Mouse (Mus musculus) heart, embryonic 16.5 days (tissue): ENCODE data around the gene Tmem40. TPM values are rescaled to one million over a fixed set of nuclear protein-coding genes. Genes with fewer than 3 reads are reported as not detected.

Experiments used
- ATAC-seq: fragments of 200-750 bp; cut with Nextera tagmentation; replicated peaks from 2 replicates; pipeline ENCODE4 v1.8.0; 2017; ENCODE audit warnings: moderate number of reproducible peaks; ENCODE audit not compliant: insufficient read depth, low FRiP score; ENCODE audit errors: extremely low read depth
- H3K27ac ChIP-seq: fragments of 300-500 bp; sonication (generic); 2 replicates; pipeline ENCODE4 v1.5.1; 2014; ENCODE audit warnings: mild to moderate bottlenecking, low read length, control low read depth, moderate library complexity
- H3K27me3 ChIP-seq: fragments of 300-500 bp; sonication (generic); 2 replicates; pipeline ENCODE4 v1.6.1; 2014; ENCODE audit warnings: low read length, mixed read lengths; ENCODE audit not compliant: control insufficient read depth, insufficient read depth
- H3K36me3 ChIP-seq: fragments of 300-500 bp; sonication (generic); 2 replicates; pipeline ENCODE4 v1.6.1; 2014; ENCODE audit not compliant: control insufficient read depth, insufficient read depth
- H3K4me1 ChIP-seq: fragments of 300-500 bp; sonication (generic); 2 replicates; pipeline ENCODE4 v1.6.1; 2014; ENCODE audit warnings: low read length, mixed read lengths; ENCODE audit not compliant: control insufficient read depth, insufficient read depth
- H3K4me2 ChIP-seq: fragments of 300-500 bp; sonication (generic); 2 replicates; pipeline ENCODE4 v1.6.1; 2014; ENCODE audit warnings: low read depth, mild to moderate bottlenecking, control low read depth, low read length
- H3K4me3 ChIP-seq: fragments of 300-500 bp; sonication (generic); 2 replicates; pipeline ENCODE4 v1.5.1; 2014; ENCODE audit warnings: mild to moderate bottlenecking, control low read depth, low read length
- H3K9ac ChIP-seq: fragments of 300-500 bp; sonication (generic); 2 replicates; pipeline ENCODE4 v1.6.1; 2014; ENCODE audit warnings: low read length, control low read depth
- H3K9me3 ChIP-seq: fragments of 300-500 bp; sonication (generic); replicated peaks from 2 replicates; pipeline ENCODE4 v1.6.1; 2016; ENCODE audit warnings: low read length; ENCODE audit not compliant: control insufficient read depth
- WGBS: fragments of 180-500 bp; shearing (Covaris S2); extraction: QIAGEN DNeasy Blood & Tissue Kit; methylation state at CpG from one replicate; pipeline ENCODE4 v1.1.7; 2014; 5-methylcytosine and 5-hydroxymethylcytosine counted together
- polyA plus RNA-seq: library from polyadenylated mRNA; unstranded; fragments of >200 nt; fragmentation: Nextera tagmentation; extraction: Ambion mirVana; gene quantifications from 2 replicates; pipeline ENCODE4 v1.2.1, GENCODE M21; 2015

Tmem40 gene
- polyA plus RNA-seq, 1 experiment from 2014 or later: 1.3 TPM

DNA sequence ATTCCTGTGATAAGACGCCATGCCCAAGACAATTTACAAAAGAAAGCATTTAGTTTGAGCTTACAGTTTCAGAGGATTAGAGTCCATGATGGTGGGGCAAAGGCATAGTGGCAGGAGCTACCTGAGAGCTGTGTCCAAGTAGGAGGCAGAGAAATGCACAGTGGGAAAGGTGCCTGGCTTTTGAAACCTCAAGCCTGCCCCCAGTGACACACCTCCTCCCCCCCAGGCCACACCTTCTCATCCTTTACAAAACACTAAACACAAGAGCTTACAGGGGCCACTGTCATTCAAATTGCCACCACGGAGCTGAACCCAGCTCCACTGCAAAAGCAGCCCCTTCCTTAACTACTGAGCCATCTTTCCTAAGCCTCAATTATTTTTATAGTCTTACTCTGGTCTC is 34.6 kb downstream of the Tmem40 start:
- ATAC-seq: no peak
- H3K9me3 ChIP-seq: peaks cover 6% of the 10 kb centered on the region
- H3K4me3 ChIP-seq: no peak overlapping the region
- H3K9ac ChIP-seq: no peak overlapping the region
- WGBS: 58% methylated on average over 2 of the region's 2 CpGs
- H3K27ac ChIP-seq: no peak overlapping the region
- 0 out of 2 replicates have a peak, but pooled peaks cover 2% of the 10 kb centered on the region for H3K36me3 ChIP-seq
- no peaks in the 10 kb centered on the region for H3K27me3 ChIP-seq
- H3K4me2 ChIP-seq: no peak overlapping the region
- H3K4me1 ChIP-seq: peaks cover 3% of the 10 kb centered on the region

DNA sequence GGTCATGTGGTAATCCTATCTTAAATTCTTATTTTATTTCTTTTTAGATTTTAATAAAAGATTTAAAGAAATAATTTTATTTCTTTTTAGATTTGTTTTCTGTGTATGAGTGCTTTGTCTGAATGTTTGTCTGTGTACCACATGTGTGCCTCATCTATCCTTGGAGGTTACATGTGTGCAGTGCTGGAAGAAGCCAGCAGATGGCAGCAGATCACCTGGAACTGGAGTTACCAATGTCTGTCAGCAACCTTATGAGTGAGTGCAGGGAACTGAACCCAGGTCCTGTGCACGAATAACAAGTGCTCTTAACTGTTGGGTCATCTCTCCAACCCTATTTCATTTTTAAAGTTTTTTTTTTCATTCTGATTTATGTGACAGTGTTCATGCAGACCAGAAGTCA is 35.1 kb downstream of the Tmem40 start:
- 79% methylated on average over 1 of the region's 1 CpGs for WGBS
- peaks cover 6% of the 10 kb centered on the region for H3K4me1 ChIP-seq

DNA sequence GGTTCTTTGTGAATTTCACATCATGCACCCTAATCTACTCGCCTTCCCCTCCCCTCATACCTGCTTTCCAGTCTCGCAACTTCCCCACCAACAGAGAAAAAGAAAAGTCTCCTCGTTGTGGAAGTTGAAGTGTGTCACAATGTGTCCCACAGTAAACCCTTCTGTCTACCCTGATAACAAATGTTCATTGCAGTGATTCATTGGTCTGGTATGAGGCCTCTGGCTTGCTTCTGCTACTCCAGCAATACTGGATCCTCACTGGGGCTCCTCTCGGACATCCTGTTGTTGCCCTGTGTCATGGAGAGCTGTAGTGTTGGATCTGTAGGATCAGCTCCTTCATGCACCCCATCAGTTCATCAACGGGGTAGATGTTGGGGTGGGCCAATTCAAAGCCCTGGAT is 40.0 kb downstream of the Tmem40 start:
- peak overlapping the region; percentile 3 for H3K27ac ChIP-seq
- H3K9me3 ChIP-seq: peaks cover 2% of the 10 kb centered on the region
- WGBS: 44% methylated on average over 5 of the region's 5 CpGs
- H3K9ac ChIP-seq: no peak overlapping the region
- H3K27me3 ChIP-seq: no peaks in the 10 kb centered on the region
- 0 out of 2 replicates have a peak, but pooled peaks cover under 1% of the 10 kb centered on the region for H3K36me3 ChIP-seq
- no peak overlapping the region for H3K4me2 ChIP-seq
- H3K4me1 ChIP-seq: peaks cover 11% of the 10 kb centered on the region
- H3K4me3 ChIP-seq: no peak overlapping the region
- ATAC-seq: no peak; the same call in 1 of the 2 replicates

More for the DNA sequence above, 35.1 kb downstream of the Tmem40 start:
- Histone ChIP-seq H3K4me3 (no peak overlapping the region), H3K4me2 (no peak overlapping the region), H3K27ac (no peak overlapping the region), H3K36me3 (0 out of 2 replicates have a peak, but pooled peaks cover 2% of the 10 kb centered on the region), H3K9me3 (peaks cover 6% of the 10 kb centered on the region), H3K9ac (no peak overlapping the region), H3K27me3 (no peaks in the 10 kb centered on the region)
- ATAC-seq: no peak

DNA sequence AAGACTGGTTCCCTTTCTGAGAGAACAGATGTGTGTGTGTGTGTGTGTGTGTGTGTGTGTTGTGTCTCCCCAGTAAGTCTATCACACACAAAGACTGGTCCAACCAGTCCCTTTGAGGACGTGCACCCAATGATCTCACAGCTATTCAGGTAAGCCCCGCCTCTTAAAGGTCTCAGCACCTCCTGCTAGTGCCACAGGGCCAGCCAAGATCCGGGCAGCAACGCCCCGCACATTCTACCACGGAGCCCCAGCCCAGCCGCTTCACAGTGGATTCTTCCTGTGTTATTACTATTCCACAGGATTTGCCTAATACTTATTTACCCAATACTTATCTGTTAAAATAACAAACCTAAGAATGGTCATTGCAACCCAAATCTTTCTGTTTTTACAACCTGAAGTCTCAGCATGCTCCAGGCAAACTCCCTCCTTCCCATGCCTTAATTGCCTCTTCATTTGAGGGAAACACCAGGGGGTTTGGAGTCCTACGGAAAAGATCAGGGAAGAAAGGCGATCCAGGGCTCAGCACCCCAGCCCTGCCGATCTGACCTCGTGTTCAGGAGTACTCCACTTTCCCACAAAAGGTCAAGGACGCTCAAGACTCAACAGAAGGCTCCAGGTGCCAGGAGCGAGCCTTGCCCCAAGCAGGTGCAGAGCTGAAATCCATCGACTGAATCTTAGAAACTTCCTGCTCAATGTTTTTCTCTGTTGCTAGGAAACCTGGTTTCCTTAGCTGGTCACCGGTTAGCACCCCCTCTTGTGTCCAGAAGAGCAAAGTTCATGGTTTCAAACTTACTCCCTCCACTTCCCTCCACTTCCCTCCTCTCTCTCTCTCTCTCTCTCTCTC is 44.3 kb downstream of the Tmem40 start:
- no peaks in the 10 kb centered on the region for H3K9me3 ChIP-seq
- ATAC-seq: peak; percentile 80
- H3K4me1 ChIP-seq: peaks cover 13% of the 10 kb centered on the region
- H3K4me2 ChIP-seq: peak overlapping the region; percentile 61
- WGBS: 2% methylated on average over 15 of the region's 15 CpGs
- no peaks in the 10 kb centered on the region for H3K27me3 ChIP-seq
- H3K4me3 ChIP-seq: peak overlapping the region; percentile 37
- H3K36me3 ChIP-seq: no peaks in the 10 kb centered on the region
- H3K9ac ChIP-seq: peak overlapping the region; percentile 10
- H3K27ac ChIP-seq: peak overlapping the region; percentile 47

DNA sequence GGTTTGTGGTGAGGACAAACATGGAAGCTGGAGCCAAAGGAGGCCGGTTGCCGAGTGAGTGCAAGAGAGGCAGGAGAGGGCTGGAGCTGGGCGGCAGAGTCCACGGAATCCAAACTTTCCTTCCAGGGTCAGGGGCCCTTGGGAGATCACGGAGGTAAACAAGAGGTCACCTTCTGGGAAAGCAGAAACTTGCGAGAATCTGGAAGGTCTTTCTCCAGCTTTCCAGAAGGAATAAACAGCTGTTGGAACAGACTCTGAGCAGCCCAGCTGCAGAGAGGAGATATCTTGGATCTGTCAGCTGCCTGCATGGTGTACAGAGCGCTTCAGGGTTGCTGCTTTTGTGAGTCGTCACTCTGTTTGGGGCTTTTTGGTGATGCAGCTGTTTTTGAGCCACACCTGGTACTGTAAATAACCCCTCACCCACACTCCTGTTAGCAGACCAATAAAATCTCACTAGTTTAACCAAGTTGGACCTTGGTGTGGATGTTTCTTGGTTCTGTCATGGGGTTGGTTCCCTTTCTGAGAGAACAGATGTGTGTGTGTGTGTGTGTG is 45.0 kb downstream of the Tmem40 start:
- H3K4me1 ChIP-seq: peaks cover 10% of the 10 kb centered on the region
- 23% methylated on average over 8 of the region's 8 CpGs for WGBS
- no peaks in the 10 kb centered on the region for H3K27me3 ChIP-seq
- H3K27ac ChIP-seq: peak overlapping the region; percentile 22; the same call in 1 of the 2 replicates
- H3K4me3 ChIP-seq: no peak overlapping the region
- peak; percentile 53; the same call in 1 of the 2 replicates for ATAC-seq
- no peaks in the 10 kb centered on the region for H3K9me3 ChIP-seq
- H3K36me3 ChIP-seq: no peaks in the 10 kb centered on the region
- peak overlapping the region; percentile 61 for H3K4me2 ChIP-seq
- no peak overlapping the region for H3K9ac ChIP-seq

DNA sequence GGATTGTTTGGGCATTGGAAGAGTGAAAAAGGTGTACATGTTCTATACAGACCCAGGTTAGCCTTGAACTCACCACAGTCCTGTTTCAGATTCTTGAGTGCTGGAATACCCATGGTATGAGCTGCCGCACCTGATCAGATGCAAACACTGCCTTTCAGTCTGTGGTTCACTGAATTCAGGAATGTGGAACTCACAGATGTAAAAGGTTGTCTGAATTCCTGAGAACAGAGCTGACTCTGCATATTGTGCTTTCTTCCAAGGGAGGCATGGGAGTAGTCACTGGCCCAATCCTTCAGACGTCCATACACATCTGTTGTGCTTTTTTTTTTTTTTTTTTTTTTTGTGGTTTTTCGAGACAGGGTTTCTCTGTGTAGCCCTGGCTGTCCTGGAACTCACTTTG is 50.9 kb downstream of the Tmem40 start:
- H3K36me3 ChIP-seq: no peaks in the 10 kb centered on the region
- H3K4me3 ChIP-seq: no peak overlapping the region
- ATAC-seq: no peak
- no peak overlapping the region for H3K4me2 ChIP-seq
- H3K27me3 ChIP-seq: no peaks in the 10 kb centered on the region
- H3K4me1 ChIP-seq: no peaks in the 10 kb centered on the region
- 88% methylated on average over 2 of the region's 3 CpGs for WGBS
- no peak overlapping the region for H3K9ac ChIP-seq
- no peak overlapping the region for H3K27ac ChIP-seq
- H3K9me3 ChIP-seq: no peaks in the 10 kb centered on the region; the same call in 1 of the 2 replicates

DNA sequence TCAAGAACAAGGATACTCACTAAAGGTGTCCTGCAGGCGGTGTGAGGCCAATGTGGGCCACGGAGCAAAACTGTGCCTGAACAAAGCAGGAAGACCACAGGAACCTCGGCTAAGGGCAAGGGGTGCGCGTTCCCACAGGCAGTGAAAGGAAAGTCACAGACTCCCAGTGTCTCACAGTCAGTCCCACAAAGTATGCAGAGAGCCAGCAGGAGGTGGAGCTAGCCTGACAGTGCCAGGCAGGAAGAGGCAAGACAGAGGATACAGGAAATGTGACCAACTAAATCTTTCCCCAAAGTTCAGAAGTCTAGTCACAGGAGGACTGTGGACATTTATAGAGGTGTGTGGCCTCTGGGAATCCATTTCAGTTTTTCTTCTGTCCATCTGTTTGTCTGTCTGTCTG is 59.3 kb downstream of the Tmem40 start:
- H3K9me3 ChIP-seq: 0 out of 2 replicates have a peak, but pooled peaks cover 3% of the 10 kb centered on the region
- no peak overlapping the region for H3K9ac ChIP-seq
- H3K36me3 ChIP-seq: no peaks in the 10 kb centered on the region
- H3K4me2 ChIP-seq: no peak overlapping the region
- no peak for ATAC-seq
- no peaks in the 10 kb centered on the region for H3K27me3 ChIP-seq
- H3K27ac ChIP-seq: no peak overlapping the region
- H3K4me1 ChIP-seq: peaks cover 1% of the 10 kb centered on the region
- H3K4me3 ChIP-seq: no peak overlapping the region
- 71% methylated on average over 5 of the region's 5 CpGs for WGBS

DNA sequence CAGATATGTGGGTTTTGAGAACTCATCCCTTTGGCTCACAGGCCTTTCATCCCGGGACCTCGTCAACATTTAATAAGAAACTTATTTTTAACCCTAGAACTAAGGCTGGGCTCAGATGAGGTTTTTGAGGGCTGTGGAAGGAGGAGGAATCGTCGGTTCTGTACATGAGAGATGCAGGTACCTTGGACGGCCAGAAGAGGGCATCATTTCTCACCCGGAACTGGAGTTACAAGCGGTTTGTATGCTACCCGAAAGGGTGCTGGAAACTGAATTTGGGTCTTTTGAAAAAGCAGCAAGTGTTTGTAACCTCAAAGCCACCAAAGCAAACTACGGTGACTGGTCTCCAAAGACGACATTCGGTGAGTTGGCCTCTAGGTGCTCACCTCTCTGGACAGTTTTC is 60.9 kb downstream of the Tmem40 start:
- WGBS: 55% methylated on average over 11 of the region's 11 CpGs
- no peak overlapping the region for H3K4me3 ChIP-seq
- H3K4me2 ChIP-seq: no peak overlapping the region
- no peak overlapping the region for H3K27ac ChIP-seq
- H3K9ac ChIP-seq: no peak overlapping the region
- no peaks in the 10 kb centered on the region for H3K36me3 ChIP-seq
- H3K9me3 ChIP-seq: 0 out of 2 replicates have a peak, but pooled peaks cover 3% of the 10 kb centered on the region
- no peaks in the 10 kb centered on the region for H3K27me3 ChIP-seq
- peaks cover 5% of the 10 kb centered on the region for H3K4me1 ChIP-seq
- no peak for ATAC-seq

DNA sequence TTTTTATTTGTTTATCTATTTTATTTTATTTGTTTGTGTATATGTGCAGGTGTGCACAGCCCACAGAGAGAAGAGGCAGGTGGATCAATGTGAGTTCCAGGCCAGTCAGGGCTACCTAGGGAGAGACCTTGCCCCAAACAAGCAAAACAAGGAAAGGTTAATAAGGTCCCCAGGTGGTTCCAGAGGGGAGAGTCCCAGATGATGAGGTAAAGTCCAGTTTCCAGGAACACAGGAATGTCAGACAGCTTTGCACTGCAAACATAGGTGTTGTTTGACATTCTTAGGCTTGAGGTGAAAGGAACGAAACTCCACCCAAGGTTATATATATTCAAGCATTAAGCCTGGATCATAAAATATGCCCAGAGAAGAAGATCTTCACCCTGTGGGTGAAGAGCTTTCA is 61.4 kb downstream of the Tmem40 start:
- Histone ChIP-seq H3K9ac (no peak overlapping the region), H3K4me1 (peaks cover 5% of the 10 kb centered on the region), H3K4me2 (no peak overlapping the region), H3K9me3 (0 out of 2 replicates have a peak, but pooled peaks cover 3% of the 10 kb centered on the region), H3K27ac (no peak overlapping the region), H3K36me3 (no peaks in the 10 kb centered on the region), H3K4me3 (no peak overlapping the region), H3K27me3 (no peaks in the 10 kb centered on the region)
- ATAC-seq: no peak
- 80% methylated on average over 1 of the region's 1 CpGs for WGBS
